Mouse (Mus musculus) brain, embryonic 14.5 days (tissue): Measurements from ENCODE around the gene Nomo1. TPM values are rescaled to one million over a fixed set of nuclear protein-coding genes. Genes with fewer than 3 reads are reported as not detected.

Experiments
- DNase-seq: peaks from one replicate; pipeline ENCODE4 v3.0.0-alpha.2; 2011; ENCODE audit warnings: low read depth
- CTCF ChIP-seq: fragments of 200-500 bp; IDR thresholded peaks from 2 replicates; pipeline ENCODE4 v1.5.1; 2012; ENCODE audit warnings: inconsistent platforms, mild to moderate bottlenecking, moderate library complexity, borderline replicate concordance; ENCODE audit not compliant: insufficient read depth, insufficient read length; ENCODE audit errors: extremely low read depth
- POLR2A ChIP-seq: fragments of 200-500 bp; IDR thresholded peaks from 2 replicates; pipeline ENCODE4 v1.6.1; 2012; ENCODE audit warnings: mild to moderate bottlenecking, inconsistent platforms, borderline replicate concordance; ENCODE audit not compliant: poor library complexity, insufficient read depth, insufficient read length, severe bottlenecking; ENCODE audit errors: extremely low read depth
- polyA plus RNA-seq: library from polyadenylated mRNA; depleted of rRNA; stranded (reverse); fragments of >200 nt; gene quantifications from 2 replicates; pipeline ENCODE4 v1.2.3, GENCODE M21; 2012; rRNA removed

Nomo1 gene
- polyA plus RNA-seq, 1 experiment: 52.6 TPM

DNA sequence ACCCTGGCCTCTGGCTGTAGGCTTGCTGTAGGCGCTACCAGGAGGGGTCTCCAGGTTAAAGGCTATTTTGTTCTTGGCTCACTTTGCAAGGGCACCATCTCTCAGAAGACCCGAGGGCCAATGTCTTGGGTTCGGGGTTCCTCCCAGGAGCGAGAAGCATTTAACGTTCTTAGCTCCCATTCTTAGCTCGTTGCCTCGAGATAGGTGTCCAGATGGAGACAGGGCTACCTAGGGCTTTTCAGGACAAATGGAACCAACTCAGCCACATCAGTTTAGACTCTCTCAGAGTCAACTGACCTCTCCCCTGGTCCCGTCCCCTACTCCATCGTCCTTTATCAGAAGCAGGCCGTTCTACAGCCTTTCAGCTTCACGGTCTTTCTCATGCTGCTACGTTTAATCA is 98.7 kb downstream of the Nomo1 start:
- TF ChIP-seq POLR2A: no peak
- TF ChIP-seq CTCF: no peak
- DNase-seq: no peak

Other genes starting within 250 kb of the Nomo1 start
- gene Lmtk3, start 250.0 kb upstream of the Nomo1 start, polyA plus RNA-seq: 328 and 336 TPM in 2 replicates
- gene Sult2b1, start 249.0 kb upstream of the Nomo1 start, polyA plus RNA-seq: 2.0 and 2.3 TPM in 2 replicates
- gene Cyth2, start 219.1 kb upstream of the Nomo1 start, polyA plus RNA-seq: 246 and 277 TPM in 2 replicates
- 1.3 and 1.9 TPM in 2 replicates for gene Kcnj14, start 208.9 kb upstream of the Nomo1 start, polyA plus RNA-seq
- gene Grwd1, start 202.8 kb upstream of the Nomo1 start, polyA plus RNA-seq: 23.4 and 25.5 TPM in 2 replicates
- gene Kdelr1, start 160.9 kb upstream of the Nomo1 start, polyA plus RNA-seq: 197 and 238 TPM in 2 replicates
- gene Grin2d, start 155.3 kb upstream of the Nomo1 start, polyA plus RNA-seq: 13.2 and 31.1 TPM in 2 replicates
- gene Syngr4, start 137.0 kb upstream of the Nomo1 start, polyA plus RNA-seq: 0.30 and 0.41 TPM in 2 replicates
- gene Tmem143, start 136.8 kb upstream of the Nomo1 start, polyA plus RNA-seq: 19.1 and 23.3 TPM in 2 replicates
- 27.7 and 27.8 TPM in 2 replicates for gene Emp3, start 112.3 kb upstream of the Nomo1 start, polyA plus RNA-seq
- gene Ccdc114, start 109.6 kb upstream of the Nomo1 start, polyA plus RNA-seq: 5.8 and 7.6 TPM in 2 replicates
- gene Abcc6, start 3.4 kb upstream of the Nomo1 start, polyA plus RNA-seq: 1.2 and 1.4 TPM in 2 replicates
- gene Kcnj11, start 67.1 kb downstream of the Nomo1 start, polyA plus RNA-seq: 15.0 and 22.7 TPM in 2 replicates
- 12.3 and 15.0 TPM in 2 replicates for gene Abcc8, start 146.3 kb downstream of the Nomo1 start, polyA plus RNA-seq
- 0.79 and 1.2 TPM in 2 replicates for gene Ush1c, start 204.8 kb downstream of the Nomo1 start, polyA plus RNA-seq
- 0.06 and 0.22 TPM in 2 replicates for gene Otog, start 207.3 kb downstream of the Nomo1 start, polyA plus RNA-seq